7 mouse cellular contexts compared by ENCODE assay signal in genomic region chr13:73773519-73774205, GRCm38 (mm10). TPM values are rescaled to one million over a fixed set of nuclear protein-coding genes. Genes with fewer than 3 reads are reported as not detected.
DNase-seq lines count a peak whose midpoint lies in the region; ATAC-seq lines count a peak whose summit lies in the region.

No protein-coding gene starts in this region.

- no peak overlapping the region for H3K9ac ChIP-seq in limb, embryonic 12.5 days (replicated peaks)
- no peak overlapping the region for H3K9ac ChIP-seq in midbrain, embryonic 16.5 days (ENCODE audit: low read depth, low read length)

- H3K4me2 ChIP-seq in limb, embryonic 12.5 days: no peak overlapping the region
- no peak overlapping the region for H3K4me2 ChIP-seq in midbrain, embryonic 16.5 days (ENCODE audit: low read length)

- no peak; the same call in 1 of the 2 replicates for ATAC-seq in limb, embryonic 12.5 days (ENCODE audit: insufficient number of reproducible peaks, insufficient read depth, low FRiP score, low TSS enrichment, low read depth)
- ATAC-seq in midbrain, embryonic 16.5 days: peak; percentile 57
- no peak for ATAC-seq in erythroid progenitor cell, adult 5-6 weeks (replicated peaks; ENCODE audit: low FRiP score, poor library complexity, severe bottlenecking)

- no peak overlapping the region for H3K4me3 ChIP-seq in limb, embryonic 12.5 days (replicated peaks)
- no peak overlapping the region for H3K4me3 ChIP-seq in limb, embryonic 10.5 days
- no peak overlapping the region for H3K4me3 ChIP-seq in midbrain, embryonic 16.5 days (ENCODE audit: low read depth, low read length)

- peaks cover 34% of the 10 kb centered on the region for H3K36me3 ChIP-seq in limb, embryonic 12.5 days
- peaks cover 62% of the 10 kb centered on the region for H3K36me3 ChIP-seq in limb, embryonic 10.5 days
- no peaks in the 10 kb centered on the region for H3K36me3 ChIP-seq in midbrain, embryonic 16.5 days (ENCODE audit: control insufficient read depth, insufficient read depth, low read length)

- no peak for DNase-seq in limb, embryonic 10.5 days (ENCODE audit: low spot score)
- peak; percentile 35 for DNase-seq in adrenal gland, adult 8-10 months
- DNase-seq in fibroblast of lung, adult 2 months (ENCODE audit: low read depth): peak; percentile 33
- peak; percentile 85 for DNase-seq in kidney, adult 8-10 months

- peak overlapping the region; percentile 74; the same call in 1 of the 2 replicates for H3K27ac ChIP-seq in limb, embryonic 12.5 days
- H3K27ac ChIP-seq in limb, embryonic 10.5 days: no peak overlapping the region
- peak overlapping the region; percentile 53; the same call in 1 of the 2 replicates for H3K27ac ChIP-seq in midbrain, embryonic 16.5 days (ENCODE audit: low read length)

- H3K9me3 ChIP-seq in limb, embryonic 12.5 days: no peaks in the 10 kb centered on the region
- H3K9me3 ChIP-seq in limb, embryonic 10.5 days (replicated peaks): no peaks in the 10 kb centered on the region
- no peaks in the 10 kb centered on the region for H3K9me3 ChIP-seq in midbrain, embryonic 16.5 days (replicated peaks; ENCODE audit: control insufficient read depth, low read length, poor library complexity, severe bottlenecking)

- 62% methylated on average over 4 of the region's 4 CpGs for WGBS in limb, embryonic 12.5 days
- WGBS in limb, embryonic 10.5 days: 72% methylated on average over 4 of the region's 4 CpGs
- WGBS in midbrain, embryonic 16.5 days: 44% methylated on average over 4 of the region's 4 CpGs

- peaks cover 45% of the 10 kb centered on the region for H3K4me1 ChIP-seq in limb, embryonic 12.5 days (replicated peaks)
- peaks cover 13% of the 10 kb centered on the region for H3K4me1 ChIP-seq in limb, embryonic 10.5 days
- no peaks in the 10 kb centered on the region; the same call in 1 of the 2 replicates for H3K4me1 ChIP-seq in midbrain, embryonic 16.5 days (ENCODE audit: control insufficient read depth, insufficient read depth, low read length)

- H3K27me3 ChIP-seq in limb, embryonic 12.5 days: no peaks in the 10 kb centered on the region
- no peaks in the 10 kb centered on the region for H3K27me3 ChIP-seq in limb, embryonic 10.5 days (ENCODE audit: low read depth, poor library complexity, severe bottlenecking)
- no peaks in the 10 kb centered on the region for H3K27me3 ChIP-seq in midbrain, embryonic 16.5 days (ENCODE audit: control insufficient read depth, insufficient read depth, low read depth, low read length)

RNA-seq across cellular contexts. Expression of gene Slc12a7, which starts 40.8 kb away (rescaled TPM):
- 42.7 and 48.4 TPM in 2 replicates for polyA plus RNA-seq in limb, embryonic 12.5 days (2016; fragmentation: Nextera tagmentation; extraction: Ambion mirVana)
- polyA plus RNA-seq in limb, embryonic 10.5 days (2016; fragmentation: Nextera tagmentation; extraction: Ambion mirVana): 49.5 and 59.6 TPM in 2 replicates
- total RNA-seq in adrenal gland, adult 8-10 months (2022): 10 to 100 TPM; 42.4 to 95.1 (median 62.1) TPM
- 7.5 and 9.6 TPM in 2 replicates for polyA plus RNA-seq in midbrain, embryonic 16.5 days (2015; fragmentation: Nextera tagmentation; extraction: Ambion mirVana)
- 1.7 and 4.3 TPM in 2 replicates for total RNA-seq in erythroid progenitor cell, adult 5-6 weeks (2015; ENCODE audit: low replicate concordance)
- 1.1 and 1.5 TPM in 2 replicates for total RNA-seq in erythroid progenitor cell, adult 5-6 weeks (2017; ENCODE audit: low replicate concordance)
